Mouse (Mus musculus): ENCODE measurements at regions not wholly inside any gene's neighbourhood (a gene's known extent, or its start where the extent isn't known, plus 50 kb on each side); places are given as distances from the start of the nearest gene placed in this dataset.

GRCm38 (mm10) chr6:47386550-47386949, 66.6 kb upstream of the Cul1 start:
- Histone ChIP-seq H3K4me3 (replicated peaks) (no peak overlapping the region), H3K36me3 (replicated peaks; ENCODE audit: low read length) (no peaks in the 10 kb centered on the region), H3K27me3 (replicated peaks) (peaks cover 5% of the 10 kb centered on the region), H3K4me1 (peaks cover 11% of the 10 kb centered on the region), H3K9me3 (no peaks in the 10 kb centered on the region)
- no peak for TF ChIP-seq FLI1 (IDR thresholded peaks at IDR 0.05; ENCODE audit: low read length)
- no peak for TF ChIP-seq GATA1 (IDR thresholded peaks at IDR 0.05; ENCODE audit: borderline replicate concordance, low read length)

GRCm38 (mm10) chr6:47389908-47390307, 63.3 kb upstream of the Cul1 start:
- Histone ChIP-seq H3K36me3 (replicated peaks; ENCODE audit: low read length) (no peaks in the 10 kb centered on the region), H3K4me3 (replicated peaks) (no peak overlapping the region), H3K4me1 (peaks cover 4% of the 10 kb centered on the region), H3K27me3 (replicated peaks) (peaks cover 2% of the 10 kb centered on the region), H3K9me3 (no peaks in the 10 kb centered on the region)
- no peak for TF ChIP-seq GATA1 (IDR thresholded peaks at IDR 0.05; ENCODE audit: borderline replicate concordance, low read length)
- TF ChIP-seq FLI1 (IDR thresholded peaks at IDR 0.05; ENCODE audit: low read length), result no peak

DNA sequence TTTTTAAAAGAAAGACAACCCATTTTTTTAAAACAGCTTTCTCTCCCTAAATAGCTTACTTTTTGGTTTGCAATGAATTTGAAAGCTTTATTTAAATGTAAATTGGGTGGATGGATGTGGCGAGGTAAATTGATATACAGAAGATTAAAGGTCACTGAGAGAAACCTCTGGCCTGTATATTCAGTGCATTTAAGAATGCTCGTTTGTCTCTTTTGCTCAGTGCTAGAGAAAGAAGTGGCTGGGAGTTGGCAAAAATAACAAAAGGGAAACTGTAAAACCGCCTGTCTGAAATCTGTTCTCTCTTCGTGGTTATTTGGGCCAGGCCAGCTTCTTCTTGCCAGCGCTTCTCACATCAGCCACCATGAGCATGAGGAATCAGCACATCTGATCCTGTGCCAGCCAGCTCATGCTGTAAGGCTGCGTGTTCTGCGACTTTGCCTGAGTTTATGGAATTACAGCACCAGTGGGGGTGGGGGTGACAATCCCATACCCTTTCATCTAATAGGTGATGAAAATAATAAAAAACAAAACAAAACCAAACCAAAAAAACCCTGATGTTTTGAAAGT, 62.7 kb upstream of the Cul1 start:
- peaks cover 2% of the 10 kb centered on the region for H3K27me3 ChIP-seq (replicated peaks)
- no peaks in the 10 kb centered on the region for H3K36me3 ChIP-seq (replicated peaks; ENCODE audit: low read length)
- peak overlapping the region; percentile 42 for H3K4me3 ChIP-seq (replicated peaks)
- H3K4me1 ChIP-seq, result peaks cover 4% of the 10 kb centered on the region
- H3K9me3 ChIP-seq, result no peaks in the 10 kb centered on the region
- no peak for TF ChIP-seq GATA1 (IDR thresholded peaks at IDR 0.05; ENCODE audit: borderline replicate concordance, low read length)
- TF ChIP-seq FLI1 (IDR thresholded peaks at IDR 0.05; ENCODE audit: low read length), result no peak

DNA sequence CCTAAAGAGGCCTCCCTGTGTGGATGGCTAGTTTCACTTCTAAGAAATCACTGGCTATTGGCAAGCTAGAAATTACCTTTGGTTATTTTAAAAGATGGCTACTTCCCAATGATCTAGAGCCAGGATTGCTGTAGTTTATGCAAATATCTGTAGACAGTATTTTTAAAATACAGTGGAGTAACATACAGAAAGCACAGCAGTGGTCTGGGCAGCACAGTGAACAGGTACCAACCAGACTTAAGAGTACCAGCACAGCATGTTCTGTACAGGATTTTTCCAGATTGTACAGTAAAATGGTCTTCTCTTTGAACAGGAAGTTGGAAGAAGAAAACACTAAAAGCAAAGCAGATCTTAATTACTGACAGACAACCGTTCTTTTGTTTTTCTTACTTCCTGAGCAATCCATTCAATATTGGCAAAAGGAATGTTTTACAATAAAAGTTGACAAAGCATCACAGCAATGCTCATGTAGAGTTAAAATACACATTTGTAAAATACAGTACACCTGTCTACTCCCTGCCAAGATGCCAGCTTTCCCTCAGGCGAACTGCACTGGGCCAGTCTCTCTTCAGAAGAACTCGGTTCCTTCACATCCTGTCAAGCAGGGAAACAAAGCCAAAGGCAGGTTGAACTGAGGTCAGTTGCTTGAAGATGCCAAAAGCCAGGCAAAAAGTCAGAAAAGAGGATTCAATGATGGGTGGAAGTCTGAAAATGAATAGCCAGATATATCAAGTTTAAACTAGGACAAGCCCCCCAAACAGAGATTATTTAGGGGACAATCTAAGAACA, 62.0 kb upstream of the Cul1 start:
- TF ChIP-seq GATA1 (IDR thresholded peaks at IDR 0.05; ENCODE audit: borderline replicate concordance, low read length) (no peak), FLI1 (IDR thresholded peaks at IDR 0.05; ENCODE audit: low read length) (no peak)
- Histone ChIP-seq H3K4me1 (peaks cover 8% of the 10 kb centered on the region), H3K4me3 (replicated peaks) (no peak overlapping the region), H3K9me3 (no peaks in the 10 kb centered on the region), H3K27me3 (replicated peaks) (peaks cover 2% of the 10 kb centered on the region), H3K36me3 (replicated peaks; ENCODE audit: low read length) (no peaks in the 10 kb centered on the region)

- H3K27me3 ChIP-seq (replicated peaks), result no peaks in the 10 kb centered on the region
- H3K36me3 ChIP-seq (replicated peaks; ENCODE audit: low read length), result no peaks in the 10 kb centered on the region
- no peak overlapping the region for H3K4me3 ChIP-seq (replicated peaks)
- TF ChIP-seq FLI1 (IDR thresholded peaks at IDR 0.05; ENCODE audit: low read length) (no peak), GATA1 (IDR thresholded peaks at IDR 0.05; ENCODE audit: borderline replicate concordance, low read length) (peak; percentile 28; the same call in 1 of the 3 replicates)
- H3K9me3 ChIP-seq, result no peaks in the 10 kb centered on the region
- H3K4me1 ChIP-seq, result peaks cover 23% of the 10 kb centered on the region
Measured at GRCm38 (mm10) chr6:47395465-47396337, 57.5 kb upstream of the Cul1 start.
